Mouse (Mus musculus) activated CD4-positive, CD25-positive, alpha-beta regulatory T cell, adult 4 months (primary cell): ENCODE measurements around the gene Lrrc8a. TPM values are rescaled to one million over a fixed set of nuclear protein-coding genes. Genes with fewer than 3 reads are reported as not detected.

ENCODE experiments used
- ATAC-seq: one replicate; pipeline ENCODE4 v1.8.0; 2017
- polyA plus RNA-seq, 2 experiments: library from polyadenylated mRNA; unstranded; fragments of 100-300 nt; shearing (Covaris generic); gene quantifications; one replicate each; pipeline ENCODE4 v1.2.1; 2017

Lrrc8a gene
- polyA plus RNA-seq, 2 experiments from 2014 or later, result 34.4 to 38.4 TPM

- no peak for ATAC-seq
Observed at GRCm38 (mm10) chr2:30309351-30309750, 71.8 kb downstream of the Lrrc8a start.

GRCm38 (mm10) chr2:30311481-30311880, 74.0 kb downstream of the Lrrc8a start:
- ATAC-seq, result no peak

Other genes starting within 250 kb of the Lrrc8a start
- 1 to 10 TPM in 1 of 2 experiments, under 1 TPM in 1; 0.87 to 1.4 TPM for gene Wdr34, start 188.8 kb upstream of the Lrrc8a start, polyA plus RNA-seq
- gene Set, start 180.3 kb upstream of the Lrrc8a start, polyA plus RNA-seq, result 100 to 1,000 TPM; 369 to 379 TPM
- gene Pkn3, start 160.0 kb upstream of the Lrrc8a start, polyA plus RNA-seq, result under 1 TPM in 1 of 2 experiments, not detected in 1; 0.41 TPM
- gene Zdhhc12, start 144.1 kb upstream of the Lrrc8a start, polyA plus RNA-seq, result 10 to 100 TPM; 31.6 to 32.4 TPM
- 10 to 100 TPM; 14.5 to 15.2 TPM for gene Zer1, start 113.1 kb upstream of the Lrrc8a start, polyA plus RNA-seq
- 1 to 10 TPM; 6.8 to 6.9 TPM for gene Tbc1d13, start 104.0 kb upstream of the Lrrc8a start, polyA plus RNA-seq
- gene Endog, start 66.2 kb upstream of the Lrrc8a start, polyA plus RNA-seq, result 1 to 10 TPM; 2.6 to 3.3 TPM
- 10 to 100 TPM; 32.0 to 33.8 TPM for gene Spout1, start 59.3 kb upstream of the Lrrc8a start, polyA plus RNA-seq
- 1 to 10 TPM; 7.0 to 7.7 TPM for gene Kyat1, start 31.9 kb upstream of the Lrrc8a start, polyA plus RNA-seq
- gene Gm28035, start 2.9 kb downstream of the Lrrc8a start, polyA plus RNA-seq, result not detected
- gene Phyhd1, start 28.5 kb downstream of the Lrrc8a start, polyA plus RNA-seq, result 1 to 10 TPM; 3.9 to 4.8 TPM
- gene Gm28038, start 43.3 kb downstream of the Lrrc8a start, polyA plus RNA-seq, result not detected
- 10 to 100 TPM; 11.6 to 13.6 TPM for gene Dolk, start 48.6 kb downstream of the Lrrc8a start, polyA plus RNA-seq
- gene Nup188, start 48.7 kb downstream of the Lrrc8a start, polyA plus RNA-seq, result 10 to 100 TPM; 25.8 to 30.6 TPM
- 100 to 1,000 TPM in 1 of 2 experiments, 10 to 100 TPM in 1; 80.5 to 105 TPM for gene Sh3glb2, start 121.6 kb downstream of the Lrrc8a start, polyA plus RNA-seq
- 1 to 10 TPM; 1.3 to 7.4 TPM for gene Miga2, start 126.5 kb downstream of the Lrrc8a start, polyA plus RNA-seq
- gene Dolpp1, start 154.5 kb downstream of the Lrrc8a start, polyA plus RNA-seq, result 10 to 100 TPM; 15.3 to 18.3 TPM
- 1 to 10 TPM; 2.9 to 3.5 TPM for gene Crat, start 178.1 kb downstream of the Lrrc8a start, polyA plus RNA-seq
- 10 to 100 TPM; 46.4 to 73.2 TPM for gene Ptpa, start 178.3 kb downstream of the Lrrc8a start, polyA plus RNA-seq
- under 1 TPM in 1 of 2 experiments, not detected in 1; 0.16 TPM for gene Ier5l, start 236.5 kb downstream of the Lrrc8a start, polyA plus RNA-seq